Mouse (Mus musculus): ENCODE results near the gene Gm1043. TPM values are rescaled to one million over a fixed set of nuclear protein-coding genes. Genes with fewer than 3 reads are reported as not detected.

Gene Gm1043
- total RNA-seq, 2 experiments from 2014 or later: not detected

- no peak for DNase-seq
Observed at GRCm38 (mm10) chr5:37066703-37067568, 18.2 kb upstream of the Gm1043 start.

GRCm38 (mm10) chr5:37073660-37074059 lies 11.5 kb upstream of the Gm1043 start:
- no peak for DNase-seq

- DNase-seq: no peak
Observed at GRCm38 (mm10) chr5:37076692-37077329, 8.4 kb upstream of the Gm1043 start.

- no peak for DNase-seq
Observed at GRCm38 (mm10) chr5:37077330-37077698, 7.9 kb upstream of the Gm1043 start.

- no peak for DNase-seq
Observed at GRCm38 (mm10) chr5:37079484-37079883, 5.7 kb upstream of the Gm1043 start.

- DNase-seq: no peak
Observed at GRCm38 (mm10) chr5:37080601-37081000, 4.6 kb upstream of the Gm1043 start.

GRCm38 (mm10) chr5:37082420-37082819 lies 2.8 kb upstream of the Gm1043 start:
- peak; percentile 21 for DNase-seq

- no peak for DNase-seq
Observed at GRCm38 (mm10) chr5:37083209-37083770, 1.9 kb upstream of the Gm1043 start.

- DNase-seq: no peak
Observed at GRCm38 (mm10) chr5:37083850-37084249, 1.3 kb upstream of the Gm1043 start.

GRCm38 (mm10) chr5:37085918-37086317 lies 748 bp downstream of the Gm1043 start:
- DNase-seq: no peak

- no peak for DNase-seq
Observed at GRCm38 (mm10) chr5:37087786-37088185, 2.6 kb downstream of the Gm1043 start.

- no peak for DNase-seq
Observed at GRCm38 (mm10) chr5:37088342-37089108, 3.4 kb downstream of the Gm1043 start.

- DNase-seq: no peak
Observed at GRCm38 (mm10) chr5:37091171-37091628, 6.0 kb downstream of the Gm1043 start.

GRCm38 (mm10) chr5:37094941-37095340 lies 9.8 kb downstream of the Gm1043 start:
- DNase-seq: no peak

GRCm38 (mm10) chr5:37097591-37097990 lies 12.4 kb downstream of the Gm1043 start:
- DNase-seq: no peak

GRCm38 (mm10) chr5:37100813-37101212 lies 15.6 kb downstream of the Gm1043 start:
- DNase-seq: no peak

GRCm38 (mm10) chr5:37101631-37102030 lies 16.5 kb downstream of the Gm1043 start:
- no peak for DNase-seq

GRCm38 (mm10) chr5:37102056-37102455 lies 16.9 kb downstream of the Gm1043 start:
- DNase-seq: no peak

- no peak for DNase-seq
Observed at GRCm38 (mm10) chr5:37105531-37106456, 20.6 kb downstream of the Gm1043 start.

- no peak for DNase-seq
Observed at GRCm38 (mm10) chr5:37107111-37107510, 21.9 kb downstream of the Gm1043 start.

GRCm38 (mm10) chr5:37107611-37108010 lies 22.4 kb downstream of the Gm1043 start:
- DNase-seq: no peak

Data from gastrocnemius, postnatal 25 days (tissue).